Mouse (Mus musculus): Measurements from ENCODE around the gene Coil.
"Not testable (repeated sequence)": the region's sequence is repeated elsewhere in the genome, so short reads cannot be mapped to it uniquely, and the experiment has no call there.

Gene Coil

DNA sequence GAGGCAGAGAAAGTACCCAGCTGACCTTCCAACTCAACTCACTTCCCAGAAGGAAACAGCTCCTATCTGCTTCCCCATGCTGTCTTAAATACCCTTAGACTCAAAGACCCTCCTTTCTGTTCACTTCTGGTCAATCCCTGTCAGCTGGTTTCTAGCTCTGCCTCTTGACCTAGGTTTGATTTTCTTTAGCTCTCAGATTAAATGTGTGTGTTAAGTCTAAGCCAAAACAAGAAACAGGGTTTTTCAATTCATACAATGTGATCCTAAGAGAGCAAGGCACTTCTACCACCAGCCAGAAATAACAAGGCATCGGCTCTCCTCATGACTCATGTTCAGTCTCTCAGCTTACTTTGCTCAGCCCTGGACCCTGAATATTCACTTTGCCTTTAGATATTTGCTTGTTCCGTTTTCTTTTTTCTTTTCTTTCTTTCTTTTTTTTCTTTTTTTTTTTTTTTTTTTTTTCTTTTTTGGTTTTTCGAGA, 3.1 kb upstream of the Coil start, which contains the start of gene Elobl:
TSS of gene Elobl (minus strand) at position 51 of the 481 bp plus-strand sequence.
- no peak for DNase-seq (ENCODE audit: low read depth, low spot score)

DNA sequence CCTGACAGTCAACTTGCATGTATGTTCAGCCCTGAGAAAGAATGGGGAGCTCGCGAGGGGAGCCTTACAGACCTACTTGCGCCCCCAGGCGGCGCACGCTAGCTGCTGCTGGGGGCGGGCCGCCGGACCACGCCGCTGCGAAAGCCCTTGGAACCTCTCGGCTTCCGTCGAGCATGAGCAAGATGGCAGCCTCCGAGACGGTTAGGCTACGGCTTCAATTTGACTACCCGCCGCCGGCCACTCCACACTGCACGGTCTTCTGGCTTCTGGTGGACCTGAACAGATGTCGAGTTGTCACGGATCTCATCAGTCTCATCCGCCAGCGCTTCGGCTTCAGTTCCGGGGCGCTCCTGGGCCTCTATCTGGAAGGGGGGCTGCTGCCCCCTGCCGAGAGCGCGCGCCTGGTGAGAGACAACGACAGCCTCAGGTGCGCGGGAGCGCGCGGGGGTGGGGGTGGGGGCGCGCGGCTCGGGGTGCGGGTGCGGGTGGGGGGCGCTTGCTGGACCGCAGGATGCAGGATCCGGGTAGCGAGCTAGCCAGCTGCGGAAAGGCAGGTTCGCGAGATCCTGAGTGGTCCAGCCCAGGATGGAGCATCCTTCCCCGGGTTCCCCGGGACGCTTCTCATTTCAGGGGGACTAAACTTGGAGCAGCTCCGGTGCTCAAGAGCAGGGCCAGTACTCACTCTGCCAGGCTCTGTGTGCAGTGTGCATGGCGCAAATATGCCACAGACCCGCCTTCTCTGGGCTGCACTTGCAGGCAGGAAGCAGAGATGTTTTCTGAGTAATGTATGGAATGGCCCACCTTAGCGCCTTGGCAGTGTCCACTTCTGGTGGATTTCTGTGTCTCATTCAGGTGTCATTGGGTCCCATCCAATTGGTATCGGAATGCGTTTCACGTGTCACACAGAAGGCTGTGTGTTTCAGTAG, 4.0 kb downstream of the Coil start:
- DNase-seq (ENCODE audit: low read depth, low spot score): peak; percentile 98

DNA sequence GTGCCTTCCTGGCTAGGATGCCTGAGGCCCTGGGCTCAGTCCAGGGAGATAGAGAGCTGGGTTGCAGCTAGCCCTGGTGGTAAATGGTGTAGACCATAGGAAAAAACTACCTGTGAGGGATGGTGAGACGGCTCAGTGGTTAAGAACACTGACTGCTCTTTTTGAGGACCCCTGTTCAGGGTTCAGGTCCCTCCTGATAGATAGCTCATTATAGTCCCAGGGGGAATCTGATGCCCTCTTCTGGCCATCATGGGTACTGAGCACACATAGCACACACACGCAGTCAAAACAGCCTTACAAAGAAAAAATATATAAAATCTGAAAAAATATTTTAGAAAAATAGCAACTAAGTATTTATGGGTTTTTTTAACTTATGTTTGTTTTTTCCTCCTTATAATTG, 6.3 kb downstream of the Coil start:
- DNase-seq (ENCODE audit: low read depth, low spot score): no peak

DNA sequence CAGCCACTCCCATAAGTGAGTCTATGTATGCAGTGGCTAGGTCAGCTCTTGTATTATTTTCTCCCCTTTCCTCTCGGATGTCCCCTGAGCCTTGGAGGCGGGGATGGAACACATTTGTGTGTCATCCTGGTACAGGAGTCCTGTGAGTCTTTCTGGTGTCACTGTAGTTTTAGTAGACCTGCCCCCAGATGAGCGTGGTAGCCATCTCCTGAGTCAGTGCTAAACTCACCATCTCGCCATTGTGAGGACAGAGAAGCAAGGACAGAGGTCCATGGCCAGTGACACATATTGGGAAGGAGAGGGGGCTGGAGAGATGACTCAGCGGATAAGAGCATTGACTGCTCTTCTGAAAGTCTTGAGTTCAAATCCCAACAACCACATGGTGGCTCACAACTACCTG, 7.1 kb downstream of the Coil start:
- DNase-seq (ENCODE audit: low read depth, low spot score): no peak

DNA sequence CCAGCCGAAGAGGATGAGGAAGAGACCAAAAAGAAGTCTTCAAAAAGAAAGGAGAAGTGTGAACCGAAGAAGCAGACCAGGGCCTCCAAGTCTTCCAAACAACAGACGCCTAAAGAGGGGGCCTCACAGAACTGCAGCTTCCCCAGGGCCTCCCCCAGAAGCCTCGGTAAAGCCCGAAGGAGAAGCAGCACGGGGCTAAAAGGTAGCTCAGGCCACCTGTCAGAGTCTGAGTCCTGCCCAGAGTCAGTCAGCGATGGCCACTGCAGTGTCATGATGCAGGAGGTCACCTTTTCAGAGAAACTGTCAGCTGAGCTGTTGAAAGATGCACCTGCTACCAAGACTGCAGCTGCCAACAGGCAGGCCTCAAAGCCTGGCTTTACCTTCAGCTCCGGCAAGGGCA, 11.3 kb downstream of the Coil start:
- no peak for DNase-seq (ENCODE audit: low read depth, low spot score)

DNA sequence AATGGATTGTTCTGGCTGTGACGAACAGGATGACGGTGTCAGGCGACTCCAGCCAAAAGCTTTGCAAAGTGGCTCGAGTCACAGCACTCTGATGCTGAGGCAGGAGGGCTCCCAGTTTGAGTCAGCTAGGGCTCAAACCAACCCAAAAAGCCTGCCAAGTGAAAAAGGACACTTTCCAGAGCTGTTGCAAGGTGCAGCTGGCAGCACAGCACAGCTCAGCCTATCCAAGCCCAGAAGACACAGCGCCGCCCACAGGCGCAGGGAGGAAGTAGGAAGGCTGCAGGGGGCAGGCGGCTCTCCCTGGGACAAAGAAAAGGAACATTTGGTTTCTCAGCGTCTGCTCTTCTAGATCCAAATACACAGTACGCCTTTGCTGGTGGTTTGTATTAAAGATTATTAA, 16.6 kb downstream of the Coil start:
- DNase-seq (ENCODE audit: low read depth, low spot score): no peak

DNA sequence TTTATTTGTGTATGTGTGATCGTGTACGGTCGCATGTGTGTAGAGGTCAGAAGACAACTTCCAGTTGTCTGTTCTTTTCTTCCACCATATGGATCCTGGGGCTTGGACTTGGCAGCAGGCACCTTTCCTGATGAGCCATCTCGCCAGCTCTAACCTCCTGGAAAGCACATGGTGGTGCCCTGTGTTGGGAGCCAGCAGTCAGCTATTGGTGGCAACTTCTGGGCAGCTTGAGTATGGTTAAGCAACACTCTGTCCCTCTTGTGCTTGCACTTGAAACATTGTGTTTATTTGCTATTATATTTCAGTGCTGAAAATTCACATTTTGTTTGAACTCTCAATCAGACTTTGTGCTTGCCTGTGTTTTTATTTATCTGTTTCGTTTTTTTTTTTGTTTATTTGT, 18.9 kb downstream of the Coil start:
- no peak for DNase-seq (ENCODE audit: low read depth, low spot score)

DNA sequence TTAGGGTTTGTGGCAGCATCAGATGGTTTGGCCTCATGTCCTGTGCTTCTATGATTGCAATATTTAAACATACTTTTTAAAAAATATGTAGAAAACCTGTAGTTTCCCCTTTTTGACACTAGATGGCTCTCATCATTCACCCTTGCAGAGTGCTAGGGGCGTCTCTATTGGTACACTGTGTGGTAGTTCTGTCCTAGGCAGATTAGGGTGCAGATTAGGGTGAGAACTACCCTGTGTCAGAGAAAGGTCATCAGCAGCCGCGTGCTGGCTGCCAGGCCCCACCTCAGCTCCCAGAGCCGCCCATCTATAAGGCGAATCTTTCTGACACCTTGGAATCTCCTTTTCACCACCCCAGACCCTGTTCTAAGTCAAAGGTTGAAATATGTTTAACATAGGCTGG, 19.5 kb downstream of the Coil start:
- no peak for DNase-seq (ENCODE audit: low read depth, low spot score)

DNA sequence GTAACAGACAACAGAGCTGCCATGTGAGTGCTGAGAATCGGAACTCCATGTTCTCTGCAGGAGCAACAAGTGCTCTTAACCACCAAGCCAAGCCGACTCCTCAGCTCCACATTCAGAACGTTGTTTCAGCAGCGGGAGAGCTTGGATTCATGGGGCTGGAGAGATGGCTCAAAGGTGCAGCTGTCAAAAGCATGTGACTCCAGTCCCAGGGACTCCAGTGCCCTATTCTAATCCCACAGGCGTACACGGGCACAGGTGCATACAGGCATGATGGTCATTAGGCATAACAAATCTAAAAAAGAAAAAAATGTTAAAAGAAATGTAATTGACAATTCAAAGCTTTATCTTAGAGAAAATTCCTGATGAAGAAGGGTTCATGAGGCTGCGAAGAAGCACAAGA, 23.1 kb downstream of the Coil start:
- DNase-seq (ENCODE audit: low read depth, low spot score): no peak

DNA sequence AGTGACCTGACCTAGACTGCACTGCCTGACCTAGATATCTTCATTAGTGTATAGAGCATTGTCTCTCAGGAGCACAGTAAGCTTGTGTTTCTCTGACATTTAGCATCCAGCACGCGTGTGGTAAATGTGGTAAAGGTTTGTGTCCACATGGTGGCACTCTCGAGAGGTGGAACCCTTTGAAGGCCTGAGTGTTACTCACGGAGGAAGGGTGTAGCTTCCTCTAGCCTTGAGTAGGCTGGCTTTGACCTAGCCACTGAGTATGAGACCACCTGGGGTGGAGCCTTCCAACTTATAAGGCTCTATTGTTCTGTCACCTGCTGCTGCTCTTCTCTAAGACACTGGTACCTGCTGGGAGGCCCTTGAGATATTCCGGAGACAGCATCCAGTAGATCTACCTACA, 23.6 kb downstream of the Coil start:
- peak; percentile 64 for DNase-seq (ENCODE audit: low read depth, low spot score)

DNA sequence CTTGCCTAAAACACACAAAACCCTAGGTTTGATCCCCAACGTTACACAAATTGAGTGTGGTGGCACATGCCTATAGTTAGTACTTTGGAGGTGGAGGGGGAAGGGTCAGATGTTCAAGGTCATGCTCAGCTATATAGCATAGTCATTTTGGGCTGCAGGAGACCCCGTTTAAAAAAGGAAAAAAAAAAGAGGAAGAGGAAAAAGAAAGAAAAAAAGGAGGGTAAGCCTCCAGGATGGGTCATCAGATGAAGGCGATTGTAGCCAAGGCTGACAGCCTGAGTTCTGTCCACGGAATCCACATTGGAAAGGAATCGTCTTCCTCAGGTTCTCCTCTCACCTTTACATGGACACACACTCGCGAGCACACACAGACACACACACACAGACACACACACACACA, 24.4 kb downstream of the Coil start:
- no peak for DNase-seq (ENCODE audit: low read depth, low spot score)

DNA sequence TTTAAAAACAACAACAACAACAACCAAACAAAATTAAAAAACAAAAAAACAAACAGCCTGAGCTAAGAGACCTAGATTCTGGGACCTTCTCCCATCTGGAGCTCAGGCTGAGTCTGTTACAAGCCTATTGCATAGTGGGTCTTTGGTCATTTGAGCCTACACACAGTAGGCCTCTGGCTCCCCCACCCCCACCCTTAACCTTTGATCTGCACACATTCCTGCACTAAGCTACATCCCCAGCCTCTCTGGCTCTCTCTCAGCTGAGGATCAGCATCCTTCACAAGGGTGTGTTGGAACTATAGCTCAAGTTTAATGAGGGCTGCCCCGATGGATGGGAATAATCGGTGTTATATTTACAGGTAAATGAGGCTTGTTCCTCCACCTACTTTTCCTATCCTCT, 25.6 kb downstream of the Coil start:
- DNase-seq (ENCODE audit: low read depth, low spot score): no peak

DNA sequence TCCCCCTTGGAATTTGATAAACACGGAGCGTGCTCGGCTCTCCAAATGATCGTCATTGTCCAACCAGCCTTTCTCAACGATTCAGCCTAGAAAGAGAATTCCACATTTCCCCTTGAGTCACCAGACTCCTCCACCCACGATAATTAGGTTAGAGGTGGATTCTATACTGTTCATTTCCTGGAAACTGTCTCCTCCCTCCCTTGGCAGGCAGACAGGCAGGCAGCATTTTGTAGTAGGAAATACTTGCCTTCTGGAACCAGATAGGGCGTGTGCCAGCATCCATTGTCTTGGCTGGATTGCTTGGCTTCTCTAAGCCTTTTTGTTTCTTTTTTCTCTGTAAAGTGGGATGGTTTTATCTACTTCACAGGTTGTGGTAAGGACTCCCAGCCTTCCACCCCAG, 26.4 kb downstream of the Coil start:
- DNase-seq (ENCODE audit: low read depth, low spot score): peak; percentile 12

DNA sequence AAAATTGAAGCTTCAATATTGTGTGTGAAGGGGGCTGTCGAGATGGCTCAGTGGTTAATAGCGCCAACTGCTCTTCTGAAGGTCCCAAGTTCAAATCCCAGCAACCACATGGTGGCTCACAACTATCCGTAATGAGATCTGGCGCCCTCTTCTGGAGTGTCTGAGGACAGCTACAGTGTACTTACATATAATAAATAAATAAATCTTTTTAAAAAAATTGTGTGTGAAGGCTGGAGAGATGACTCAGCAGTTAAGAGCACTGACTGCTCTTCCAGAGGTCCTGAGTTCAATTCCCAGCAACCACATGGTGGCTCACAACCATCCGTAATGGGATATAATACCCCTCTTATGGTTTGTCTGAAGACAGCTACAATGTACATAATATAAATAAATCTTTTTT, 27.3 kb downstream of the Coil start:
- not testable (repeated sequence) for DNase-seq (ENCODE audit: low read depth, low spot score)

DNA sequence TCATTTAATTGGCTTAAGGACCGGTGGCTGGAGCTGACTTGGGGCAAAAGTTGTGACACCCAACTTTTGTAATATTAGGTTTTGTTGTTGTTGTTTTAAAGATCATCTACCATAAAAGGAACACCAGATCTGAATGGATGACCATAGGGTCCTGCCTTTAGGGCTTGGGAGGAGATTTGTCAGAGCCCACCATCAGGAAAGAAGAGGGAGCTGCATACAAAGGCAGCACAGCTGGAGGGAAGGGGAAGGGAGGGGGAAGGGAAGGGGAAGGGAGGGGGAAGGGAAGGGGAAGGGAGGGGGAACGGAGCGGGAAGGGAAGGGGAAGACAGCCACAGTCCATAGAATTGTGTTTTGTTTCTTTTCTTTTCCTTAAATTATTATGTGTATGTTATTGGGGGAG, 28.4 kb downstream of the Coil start:
- no peak for DNase-seq (ENCODE audit: low read depth, low spot score)

DNA sequence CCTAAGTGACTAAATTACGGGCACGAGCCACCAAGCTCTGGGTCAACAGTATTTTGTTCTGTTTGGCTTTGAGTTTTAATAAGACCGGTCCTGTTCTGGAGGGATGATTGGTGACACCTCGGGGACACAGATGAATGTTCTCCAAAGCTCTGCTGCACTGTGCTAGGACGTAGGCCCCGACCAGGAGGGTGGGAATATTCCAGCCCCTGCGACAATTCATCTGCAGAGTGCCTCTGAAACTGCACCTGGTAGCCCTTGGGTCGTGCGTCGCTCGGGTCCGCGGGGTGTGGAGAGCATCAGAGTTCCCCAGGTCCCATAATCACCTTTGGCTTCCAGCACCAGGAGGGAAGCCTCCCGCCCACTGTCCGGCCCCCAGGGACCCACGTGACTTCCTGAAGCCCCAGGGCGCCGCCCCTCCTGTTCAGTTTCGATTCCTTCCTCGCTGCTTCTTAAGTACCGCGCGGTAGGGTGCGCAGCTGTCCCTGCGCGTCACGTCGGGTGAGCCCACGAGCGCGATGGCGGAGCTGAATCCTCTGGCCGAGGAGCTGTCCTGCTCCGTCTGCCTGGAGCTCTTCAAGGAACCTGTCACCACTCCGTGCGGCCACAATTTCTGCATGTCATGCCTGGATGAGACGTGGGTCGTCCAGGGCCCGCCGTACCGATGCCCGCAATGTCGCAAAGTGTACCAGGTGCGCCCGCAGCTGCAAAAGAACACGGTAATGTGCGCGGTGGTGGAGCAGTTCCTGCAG, 29.1 kb downstream of the Coil start, which contains the start of gene Trim25:
TSS of gene Trim25 (plus strand) at position 403 of the 749 bp plus-strand sequence.
- DNase-seq (ENCODE audit: low read depth, low spot score): peak; percentile 78

DNA sequence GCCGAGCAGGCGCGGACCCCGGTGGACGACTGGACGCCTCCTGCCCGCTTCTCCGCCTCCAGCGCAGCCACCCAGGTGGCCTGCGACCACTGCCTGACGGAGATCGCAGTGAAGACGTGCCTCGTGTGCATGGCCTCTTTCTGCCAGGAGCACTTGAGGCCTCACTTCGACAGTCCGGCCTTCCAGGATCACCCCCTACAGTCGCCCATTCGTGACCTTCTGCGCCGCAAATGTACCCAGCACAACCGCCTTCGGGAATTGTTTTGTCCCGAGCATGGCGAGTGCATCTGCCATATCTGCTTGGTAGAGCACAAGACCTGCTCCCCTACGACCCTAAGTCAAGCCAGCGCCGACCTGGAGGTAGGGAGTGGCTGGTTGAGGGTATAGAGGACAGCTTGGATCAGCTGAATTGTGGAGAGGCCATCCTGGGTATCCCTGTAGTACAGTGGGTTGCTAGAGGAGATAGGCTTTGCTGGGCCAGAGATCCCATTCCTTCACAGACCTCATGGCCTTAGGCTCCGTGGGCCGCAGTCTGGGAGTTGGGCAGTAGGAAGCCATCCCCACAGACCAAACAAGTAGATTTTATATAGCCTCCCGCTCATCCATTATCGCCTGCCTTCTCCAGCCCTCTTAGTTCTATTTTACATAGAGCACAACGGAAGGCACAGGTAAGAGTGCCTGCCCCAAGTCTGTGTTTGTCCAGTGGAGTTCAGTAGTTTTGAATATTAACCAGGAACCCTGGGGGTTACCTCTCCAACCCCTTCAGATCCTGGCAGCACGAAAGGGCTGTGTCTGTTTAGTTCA, 29.9 kb downstream of the Coil start:
- DNase-seq (ENCODE audit: low read depth, low spot score): no peak

DNA sequence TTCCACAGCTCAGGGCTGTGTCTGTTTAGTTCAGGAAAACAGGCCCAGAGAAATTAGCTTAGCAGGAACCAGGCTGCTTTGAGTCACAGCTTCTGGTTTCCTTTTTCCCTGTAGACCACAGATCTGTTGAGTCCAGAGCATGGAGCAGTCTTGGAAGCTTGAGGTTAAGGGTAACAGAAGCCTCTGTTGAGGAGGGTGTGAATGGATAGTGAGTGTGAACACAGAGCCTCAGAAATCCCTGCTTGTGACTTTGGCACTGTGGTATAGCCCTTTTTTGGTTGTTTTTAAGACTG, 30.4 kb downstream of the Coil start:
- DNase-seq (ENCODE audit: low read depth, low spot score): no peak

DNA sequence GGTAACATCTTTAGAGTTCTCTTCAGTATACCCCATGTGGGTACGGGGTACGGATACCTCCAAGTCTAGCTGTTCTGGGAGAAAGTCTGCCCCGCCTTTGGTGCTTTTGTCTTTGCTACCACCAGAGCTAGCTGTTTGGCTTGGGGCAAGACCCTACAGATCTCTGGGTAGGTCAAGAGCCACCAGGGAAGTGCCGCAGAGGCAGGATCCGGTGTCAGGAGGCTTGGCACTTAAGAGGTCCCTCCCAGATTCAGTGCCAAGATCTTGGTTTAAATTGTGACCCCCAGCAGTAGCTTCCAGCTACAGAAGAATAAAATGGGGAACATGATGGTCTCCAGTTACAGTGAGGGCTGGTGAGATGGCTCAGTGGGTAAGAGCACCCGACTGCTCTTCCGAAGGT, 31.5 kb downstream of the Coil start:
- no peak for DNase-seq (ENCODE audit: low read depth, low spot score)

DNA sequence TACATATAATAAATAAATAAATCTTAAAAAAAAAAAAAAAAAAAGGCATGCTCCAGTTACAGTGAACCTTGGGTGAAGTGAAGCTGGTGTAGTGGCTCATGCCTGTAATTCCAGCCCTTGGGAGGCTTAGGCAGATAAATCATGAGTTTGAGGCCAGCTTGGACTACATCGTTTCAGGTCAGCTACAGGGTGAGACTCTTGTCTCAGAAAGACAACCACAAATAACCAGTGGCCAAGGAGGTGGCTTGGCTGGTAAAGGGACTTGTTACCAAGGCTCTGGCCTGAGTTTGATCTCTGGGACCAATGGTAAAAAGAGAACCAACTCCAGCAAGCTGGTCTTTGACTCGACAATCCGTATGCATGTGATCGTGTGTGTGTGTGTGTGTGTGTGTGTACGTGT, 32.0 kb downstream of the Coil start:
- DNase-seq (ENCODE audit: low read depth, low spot score): no peak

DNA sequence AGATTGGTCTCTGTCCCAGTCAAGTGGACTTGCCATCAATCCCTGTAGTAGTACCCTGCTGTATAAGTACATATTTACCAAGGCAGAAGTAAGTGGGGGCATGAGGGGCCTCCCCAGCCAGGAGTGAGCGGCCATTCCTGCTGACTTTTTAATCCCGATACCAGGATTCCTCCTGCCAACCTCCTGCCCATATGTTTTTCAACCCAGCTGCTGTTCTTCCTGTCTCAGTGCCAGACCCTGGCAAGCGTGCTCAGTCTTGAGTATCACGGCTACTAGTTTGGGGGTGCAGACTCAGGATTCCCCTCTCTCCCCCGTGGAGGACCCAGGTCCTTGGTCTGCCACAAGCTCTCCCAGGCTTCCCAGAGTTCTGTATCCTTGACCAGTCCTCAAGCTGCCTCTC, 32.6 kb downstream of the Coil start:
- DNase-seq (ENCODE audit: low read depth, low spot score): no peak

DNA sequence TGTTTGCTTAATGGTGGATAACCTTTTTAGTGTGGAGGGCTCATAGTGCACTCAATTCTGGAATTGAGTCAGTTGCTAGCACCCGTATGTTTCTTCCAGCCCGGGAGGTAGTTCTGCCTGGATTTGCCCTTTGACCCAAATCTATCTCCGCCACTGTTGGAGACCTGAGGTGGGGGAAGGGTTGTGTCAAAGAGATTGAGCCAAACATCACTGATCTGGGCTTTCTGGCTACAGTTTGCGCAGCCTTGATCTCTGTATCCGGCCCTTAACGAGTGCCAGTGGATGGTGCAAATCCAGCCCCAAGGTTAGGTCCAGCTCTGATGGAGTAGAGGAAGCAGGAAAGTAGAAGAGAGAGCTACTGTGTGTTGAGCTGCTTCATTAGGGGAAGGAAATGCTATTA, 33.0 kb downstream of the Coil start:
- no peak for DNase-seq (ENCODE audit: low read depth, low spot score)
